Mouse (Mus musculus) cerebellum, postnatal 10 days (tissue): Measurements from ENCODE around the gene Twsg1.
"Not testable (repeated sequence)": the region's sequence is repeated elsewhere in the genome, so short reads cannot be mapped to it uniquely, and the experiment has no call there.

Experiments used
- DNase-seq, 2 experiments: peaks; one replicate each; pipeline ENCODE4 v3.0.0; 2021; ENCODE audit warnings: mixed read lengths in 2 of 2

Twsg1 gene

GRCm38 (mm10) chr17:65950622-65951404 is at the start of gene Twsg1:
TSS of gene Twsg1 (minus strand) at chr17:65951226.
- peak; percentile 98 for DNase-seq

GRCm38 (mm10) chr17:65988151-65988820 is 37.3 kb upstream of the Twsg1 start:
- DNase-seq = no peak

GRCm38 (mm10) chr17:65976720-65977119 is 25.7 kb upstream of the Twsg1 start:
- DNase-seq = not testable (repeated sequence)

- DNase-seq = no peak
Measured at GRCm38 (mm10) chr17:65967751-65968150, 16.7 kb upstream of the Twsg1 start.

- DNase-seq = no peak
Measured at GRCm38 (mm10) chr17:65962263-65962662, 11.2 kb upstream of the Twsg1 start.

- no peak for DNase-seq
Measured at GRCm38 (mm10) chr17:65961606-65962136, 10.6 kb upstream of the Twsg1 start.

- DNase-seq = no peak
Measured at GRCm38 (mm10) chr17:65959011-65959410, 8.0 kb upstream of the Twsg1 start.

GRCm38 (mm10) chr17:65958366-65958765 is 7.3 kb upstream of the Twsg1 start:
- DNase-seq = peak in 1 of 2 experiments; percentile 43

GRCm38 (mm10) chr17:65957782-65958325 is 6.8 kb upstream of the Twsg1 start:
- DNase-seq = peak; percentile 68 to 78

- peak; percentile 80 to 82 for DNase-seq
Measured at GRCm38 (mm10) chr17:65956993-65957781, 6.2 kb upstream of the Twsg1 start.

GRCm38 (mm10) chr17:65956140-65956539 is 5.1 kb upstream of the Twsg1 start:
- no peak for DNase-seq

GRCm38 (mm10) chr17:65953959-65954358 is 2.9 kb upstream of the Twsg1 start:
- no peak for DNase-seq

GRCm38 (mm10) chr17:65952083-65952482 is 1.1 kb upstream of the Twsg1 start:
- DNase-seq = peak; percentile 52 to 69

GRCm38 (mm10) chr17:65950183-65950582 is 843 bp downstream of the Twsg1 start:
- peak; percentile 57 to 61 for DNase-seq

GRCm38 (mm10) chr17:65947307-65947706 is 3.7 kb downstream of the Twsg1 start:
- DNase-seq = no peak

- DNase-seq = no peak
Measured at GRCm38 (mm10) chr17:65945420-65945819, 5.6 kb downstream of the Twsg1 start.

GRCm38 (mm10) chr17:65942394-65942793 is 8.6 kb downstream of the Twsg1 start:
- no peak for DNase-seq

GRCm38 (mm10) chr17:65941275-65941674 is 9.8 kb downstream of the Twsg1 start:
- DNase-seq = no peak

GRCm38 (mm10) chr17:65940221-65940620 is 10.8 kb downstream of the Twsg1 start:
- no peak for DNase-seq

GRCm38 (mm10) chr17:65939461-65940192 is 11.4 kb downstream of the Twsg1 start:
- DNase-seq = no peak

- no peak for DNase-seq
Measured at GRCm38 (mm10) chr17:65937671-65938070, 13.4 kb downstream of the Twsg1 start.

GRCm38 (mm10) chr17:65933741-65934140 is 17.3 kb downstream of the Twsg1 start:
- peak in 1 of 2 experiments; percentile 29 for DNase-seq
